Mouse (Mus musculus) erythroblast, embryonic 14.5 days (primary cell): Measurements from ENCODE around the gene Nfib.

Experiments used
- GATA1 ChIP-seq: IDR thresholded peaks from 2 replicates; pipeline ENCODE4 v1.6.1; 2012; ENCODE audit warnings: low read length, inconsistent platforms, mixed read lengths
- TAL1 ChIP-seq: IDR thresholded peaks from 3 replicates; pipeline ENCODE4 v1.6.1; 2012; ENCODE audit warnings: low read length, inconsistent platforms, mixed read lengths

DNA sequence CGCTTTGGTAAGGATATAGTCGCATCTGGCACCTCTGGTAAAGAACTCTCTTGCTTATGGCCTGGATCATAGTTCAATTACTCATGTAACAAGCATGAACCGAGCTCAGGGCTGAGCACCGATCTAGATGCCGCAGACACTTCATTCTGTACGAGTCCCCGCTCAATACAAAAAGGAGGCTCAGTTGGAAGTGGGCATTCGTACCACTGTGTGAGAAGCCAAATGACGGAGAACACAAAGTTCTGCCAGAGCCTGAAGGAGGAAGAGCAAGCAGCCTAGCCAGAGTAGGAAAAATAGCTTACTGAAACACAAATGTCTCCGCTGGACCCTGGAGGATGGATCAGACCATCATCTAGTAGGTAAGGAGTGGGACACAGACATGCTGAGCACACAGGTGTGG, 246.7 kb downstream of the Nfib start:
- TF ChIP-seq GATA1 (no peak), TAL1 (no peak)
